Mouse (Mus musculus) ES-CJ7 (cell line): ENCODE measurements at regions not wholly inside any gene's neighbourhood (a gene's known extent, or its start where the extent isn't known, plus 50 kb on each side); places are given as distances from the start of the nearest gene placed in this dataset.

Source experiments
- DNase-seq: peaks from one replicate; pipeline ENCODE4 v3.0.0; 2011; ENCODE audit warnings: low read depth, low spot score

DNA sequence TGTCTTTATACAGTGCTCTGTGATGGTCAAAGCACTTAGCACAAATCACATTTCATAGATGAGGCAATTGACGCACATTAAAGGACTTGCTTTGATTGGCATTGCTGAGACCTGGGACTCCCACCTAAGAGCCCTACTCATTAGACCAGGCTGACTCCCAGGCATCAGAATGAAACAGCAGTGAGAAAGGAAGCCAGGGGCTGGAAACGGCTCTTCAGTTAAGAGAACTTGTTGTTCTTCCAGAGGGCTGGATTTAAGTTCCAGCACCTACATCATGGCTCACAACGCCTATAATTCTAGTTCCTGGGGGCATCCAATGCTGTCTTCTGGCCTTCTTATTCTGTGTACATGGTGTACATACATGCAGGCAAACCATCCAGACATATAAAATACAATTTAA lies 226.3 kb downstream of the Zfp36l1 start:
- no peak for DNase-seq

- no peak for DNase-seq
Observed at GRCm38 (mm10) chr12:79885286-79885685, 227.5 kb downstream of the Zfp36l1 start.

DNA sequence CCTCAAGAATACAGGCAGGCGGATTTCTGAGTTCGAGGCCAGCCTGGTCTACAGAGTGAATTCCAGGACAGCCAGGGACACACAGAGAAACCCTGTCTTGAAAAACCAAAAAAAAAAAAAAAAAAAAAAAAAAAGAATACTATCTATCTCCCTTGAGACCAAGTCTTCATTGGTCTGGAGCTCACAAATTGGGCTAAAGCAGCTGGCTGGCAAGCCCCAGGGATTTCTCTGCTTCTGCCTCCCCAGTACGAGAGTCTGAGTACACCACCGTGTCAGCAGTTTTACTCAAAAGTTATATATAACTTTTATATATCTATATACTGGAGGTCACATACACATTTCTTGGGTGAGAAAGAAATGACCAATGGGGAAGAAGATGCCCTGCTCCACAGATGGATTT lies 229.2 kb downstream of the Zfp36l1 start:
- no peak for DNase-seq

DNA sequence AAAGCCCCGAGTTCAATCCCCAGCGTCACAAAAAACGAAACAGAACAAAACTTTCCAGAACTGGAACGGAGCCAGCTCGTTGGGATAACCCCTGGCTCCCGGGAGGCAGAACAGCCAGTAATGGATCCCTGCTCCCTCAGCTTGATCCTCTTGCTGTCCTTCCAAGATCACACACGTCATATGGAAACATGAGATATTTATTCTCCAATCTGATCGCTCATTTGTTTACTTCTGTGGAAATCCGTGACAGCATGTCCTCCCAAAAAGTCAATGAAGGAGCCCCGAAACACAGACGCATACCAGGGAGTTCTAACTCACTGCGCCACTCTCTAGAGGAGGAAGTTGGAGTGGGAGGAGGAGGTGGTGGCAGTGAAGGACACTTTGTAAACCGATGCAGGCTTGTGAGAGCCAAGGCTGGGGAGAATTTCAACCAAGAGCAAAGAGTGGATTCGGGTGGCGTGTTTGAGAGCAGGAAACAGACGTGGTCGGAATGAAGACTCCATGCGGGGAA lies 232.0 kb downstream of the Zfp36l1 start:
- no peak for DNase-seq

- DNase-seq = no peak
Observed at GRCm38 (mm10) chr12:79880346-79880745, 232.5 kb downstream of the Zfp36l1 start.

GRCm38 (mm10) chr12:79879918-79880273 lies 232.9 kb downstream of the Zfp36l1 start:
- no peak for DNase-seq

GRCm38 (mm10) chr12:79879093-79879917 lies 233.5 kb downstream of the Zfp36l1 start:
- no peak for DNase-seq

DNA sequence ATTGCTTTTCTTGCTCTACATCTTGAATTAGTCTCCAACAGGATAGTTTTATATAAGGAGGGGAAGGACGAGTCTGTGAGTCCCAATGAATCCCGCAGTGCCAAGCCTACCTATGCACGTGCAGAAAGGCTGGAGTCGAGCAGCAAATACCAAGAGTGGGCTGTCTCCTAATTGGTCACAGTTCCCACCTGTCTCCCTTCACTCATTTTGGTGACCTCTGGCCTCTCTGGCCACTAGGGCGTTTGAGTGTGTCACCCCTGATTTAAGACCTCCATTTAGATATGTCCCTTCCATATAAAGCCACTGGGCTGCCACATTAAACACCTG lies 234.1 kb downstream of the Zfp36l1 start:
- DNase-seq = no peak

DNA sequence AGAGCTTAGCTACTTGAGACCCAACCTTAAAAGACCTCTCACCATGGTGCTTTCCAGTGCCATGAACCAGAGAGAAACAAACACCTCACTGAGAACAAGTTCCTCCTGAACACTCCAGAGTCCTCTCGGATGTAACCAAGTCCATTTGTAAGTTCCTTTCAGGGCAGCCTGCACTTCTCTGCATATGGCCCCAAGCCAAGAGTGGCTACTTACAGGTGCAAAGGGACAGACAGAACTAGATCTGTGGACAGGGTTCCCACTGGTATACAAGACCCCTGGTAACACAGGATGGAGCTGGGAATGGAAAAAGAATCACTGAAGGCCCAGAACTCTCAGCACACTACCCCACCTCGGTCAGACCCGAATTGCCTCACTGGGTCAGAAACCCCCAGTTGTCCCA lies 234.7 kb downstream of the Zfp36l1 start:
- DNase-seq = no peak

GRCm38 (mm10) chr12:79874333-79874732 lies 238.5 kb downstream of the Zfp36l1 start:
- no peak for DNase-seq

- no peak for DNase-seq
Observed at GRCm38 (mm10) chr12:79865179-79865552, 247.6 kb downstream of the Zfp36l1 start.

DNA sequence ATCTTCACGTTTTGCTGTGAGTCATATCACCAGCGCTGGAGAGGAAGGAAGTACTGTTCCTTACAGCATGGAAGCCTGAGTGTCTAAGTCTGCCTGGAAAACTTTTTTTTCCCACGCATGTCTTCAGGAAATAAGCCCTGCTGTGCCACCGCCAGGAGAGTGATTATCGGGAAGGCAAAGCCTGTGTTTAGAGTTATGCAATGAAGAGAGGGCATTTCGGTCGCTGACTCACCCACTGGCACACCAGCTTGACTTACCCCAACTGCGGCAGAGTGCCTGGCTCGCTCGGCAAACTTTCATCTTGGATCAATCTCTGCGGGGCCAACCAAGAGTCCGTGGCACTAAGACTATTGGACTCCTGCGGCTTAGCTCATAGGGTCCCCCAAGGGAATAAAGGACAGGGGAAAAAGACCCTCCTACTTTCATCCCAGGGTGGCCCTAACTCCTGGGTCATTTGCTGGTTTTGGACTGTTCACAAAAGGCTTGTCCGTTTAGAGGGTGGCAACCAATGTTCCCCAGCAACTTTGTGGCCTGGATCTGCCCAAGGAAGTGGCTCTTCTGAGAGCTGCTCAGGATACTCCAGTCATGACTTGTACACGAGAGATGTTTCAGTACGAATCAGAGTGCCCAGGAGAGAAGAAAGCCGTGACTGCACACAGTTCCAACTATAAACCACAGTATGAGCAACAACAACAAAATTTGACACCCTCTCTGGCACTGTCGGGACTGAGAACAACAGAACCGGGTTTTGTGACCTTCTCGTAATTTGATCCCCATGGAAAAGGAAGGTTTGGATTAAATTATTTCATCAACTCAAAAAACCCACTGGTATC lies 248.3 kb downstream of the Zfp36l1 start:
- no peak for DNase-seq
